Mouse (Mus musculus): ENCODE results near the gene Bcl2l12.

Bcl2l12 gene

DNA sequence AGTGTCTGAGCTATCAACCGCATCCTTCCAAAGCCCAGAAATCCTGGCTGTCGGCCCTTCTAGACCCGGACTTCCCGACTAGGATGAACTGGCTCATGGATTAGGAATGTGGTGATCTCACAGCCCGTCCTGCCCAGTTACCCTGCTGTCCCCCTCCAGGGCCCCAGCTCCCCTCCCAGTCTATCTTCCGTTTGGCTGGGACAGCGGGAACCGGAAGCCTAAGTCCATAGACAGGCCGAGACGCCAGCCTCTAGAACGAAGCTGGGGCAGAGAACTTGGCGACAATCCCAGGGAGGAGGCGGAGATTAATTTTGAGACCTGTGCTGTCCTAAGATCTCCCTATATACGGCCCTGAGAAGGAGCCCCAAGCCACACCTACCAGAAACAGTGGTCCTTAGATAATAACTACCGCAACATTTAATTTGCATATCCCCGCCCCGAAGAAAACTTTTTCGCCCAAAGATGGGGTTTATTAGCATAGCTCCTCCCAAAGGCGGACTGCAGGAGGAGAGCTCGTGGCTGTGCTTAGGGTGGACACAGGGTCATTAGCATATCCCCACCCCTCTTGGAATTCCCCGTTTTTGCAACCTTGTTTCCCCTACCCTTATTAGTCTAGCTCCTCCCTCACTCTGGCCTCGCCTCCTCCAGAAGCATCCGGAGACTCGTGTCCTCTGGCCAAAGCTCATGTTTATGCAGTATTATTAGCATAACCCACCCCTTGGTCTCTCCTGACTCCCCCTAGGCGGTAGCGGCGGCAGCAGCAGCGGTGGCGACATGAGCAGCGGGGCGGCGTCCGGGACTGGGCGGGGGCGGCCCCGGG lies 18.9 kb upstream of the Bcl2l12 start, which contains the start of gene Rras:
Gene Rras (plus strand): TSS at position 720 of the 820 bp plus-strand sequence.
- peak; percentile 97 for DNase-seq

DNA sequence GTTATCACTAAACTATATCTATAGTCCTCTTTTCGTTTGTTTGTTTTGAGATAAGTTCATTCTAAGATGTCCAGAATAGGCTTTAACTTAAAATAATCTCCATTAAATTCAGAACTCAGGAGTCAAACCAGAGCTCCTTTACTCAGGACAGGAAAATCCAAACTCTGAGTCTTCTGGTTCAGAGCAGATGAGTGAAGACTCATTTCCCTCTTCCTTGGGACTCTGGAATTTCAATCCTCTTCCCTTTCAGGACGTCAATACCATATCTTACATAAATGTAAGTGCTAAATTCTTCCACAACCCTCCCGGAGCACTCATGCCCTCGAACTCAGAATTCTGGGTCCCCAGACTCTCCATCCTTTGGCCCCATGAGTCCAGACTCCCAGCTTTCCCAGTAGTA lies 18.2 kb upstream of the Bcl2l12 start:
- no peak for DNase-seq

DNA sequence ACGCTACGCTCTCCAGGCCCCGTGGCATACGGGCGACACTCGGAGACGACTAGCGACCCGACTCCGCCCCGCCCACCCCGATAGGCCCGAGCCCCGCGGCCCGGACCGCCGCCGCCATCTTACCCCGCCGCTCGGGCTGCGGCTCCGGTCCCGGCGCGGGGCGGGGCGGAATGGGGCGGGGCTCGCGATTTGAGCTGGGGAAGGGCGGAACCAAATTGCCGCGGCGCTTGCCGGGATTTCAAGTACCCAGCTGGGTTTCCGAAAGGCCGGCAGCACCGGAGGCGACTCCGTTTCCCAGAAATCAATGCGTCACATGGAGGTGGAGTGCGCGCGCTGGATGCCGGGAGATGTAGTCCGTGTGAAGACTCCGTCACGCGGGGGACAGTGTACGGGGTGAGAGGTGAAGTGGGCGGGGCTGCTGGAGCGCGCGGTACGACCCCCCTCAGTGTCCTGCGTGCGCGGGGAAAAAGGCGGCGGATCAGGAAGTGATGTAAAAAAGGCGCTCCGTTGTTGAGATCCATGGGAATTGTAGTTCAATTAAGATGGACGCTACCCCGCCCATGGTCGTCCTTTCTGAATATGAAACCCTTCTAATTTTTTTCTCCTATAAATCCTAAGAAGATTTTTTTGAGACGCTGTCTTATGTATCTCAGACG lies 17.6 kb upstream of the Bcl2l12 start, which contains the start of gene Scaf1:
Gene Scaf1 (minus strand): TSS at position 407 of the 656 bp plus-strand sequence.
- DNase-seq: peak; percentile 99

DNA sequence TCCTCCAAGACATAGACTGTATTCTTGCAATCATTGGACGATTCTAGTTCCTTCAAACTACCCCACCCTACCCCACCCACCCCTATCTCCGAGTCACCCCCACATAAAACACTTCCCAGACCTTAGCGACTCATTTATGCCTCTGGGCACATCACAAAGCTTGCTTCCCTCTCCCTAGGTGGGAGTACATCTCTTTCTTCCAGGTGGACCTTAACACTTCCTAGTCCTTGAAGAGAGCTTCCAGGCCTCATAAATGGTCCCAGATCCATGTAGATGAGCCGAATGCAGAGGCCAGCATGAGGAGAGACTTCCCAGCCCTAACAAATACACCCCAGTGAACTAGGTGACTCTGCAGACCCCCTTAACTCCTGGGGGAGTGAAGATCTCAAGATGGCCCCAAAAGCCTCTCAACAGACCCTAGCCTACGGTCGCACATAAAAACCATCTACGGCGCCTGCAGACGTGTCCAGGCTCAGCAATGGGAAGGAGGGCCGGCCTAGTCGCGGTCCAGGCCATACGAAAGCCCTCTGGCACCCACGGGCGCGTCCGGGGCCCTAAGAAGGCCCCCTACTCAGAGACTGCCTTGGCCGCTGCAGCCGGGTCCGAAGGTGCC lies 16.9 kb upstream of the Bcl2l12 start:
- DNase-seq: no peak

DNA sequence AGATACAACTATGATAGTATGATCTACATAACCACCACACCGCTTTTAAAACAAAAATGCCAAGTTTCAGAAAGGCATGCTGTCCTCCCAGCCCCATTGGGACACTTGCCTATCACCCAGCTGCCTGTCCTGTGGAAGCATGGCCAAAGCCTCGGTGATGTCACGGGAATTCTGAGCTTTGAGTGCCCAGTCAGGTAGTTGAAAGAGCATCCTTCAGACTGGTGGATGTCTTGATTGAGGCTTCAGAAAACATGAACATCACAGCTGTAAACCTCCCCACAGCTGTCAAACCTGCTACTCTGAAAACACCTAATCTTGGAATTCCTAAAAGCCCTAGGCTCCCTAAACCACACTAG lies 15.6 kb upstream of the Bcl2l12 start:
- no peak for DNase-seq

DNA sequence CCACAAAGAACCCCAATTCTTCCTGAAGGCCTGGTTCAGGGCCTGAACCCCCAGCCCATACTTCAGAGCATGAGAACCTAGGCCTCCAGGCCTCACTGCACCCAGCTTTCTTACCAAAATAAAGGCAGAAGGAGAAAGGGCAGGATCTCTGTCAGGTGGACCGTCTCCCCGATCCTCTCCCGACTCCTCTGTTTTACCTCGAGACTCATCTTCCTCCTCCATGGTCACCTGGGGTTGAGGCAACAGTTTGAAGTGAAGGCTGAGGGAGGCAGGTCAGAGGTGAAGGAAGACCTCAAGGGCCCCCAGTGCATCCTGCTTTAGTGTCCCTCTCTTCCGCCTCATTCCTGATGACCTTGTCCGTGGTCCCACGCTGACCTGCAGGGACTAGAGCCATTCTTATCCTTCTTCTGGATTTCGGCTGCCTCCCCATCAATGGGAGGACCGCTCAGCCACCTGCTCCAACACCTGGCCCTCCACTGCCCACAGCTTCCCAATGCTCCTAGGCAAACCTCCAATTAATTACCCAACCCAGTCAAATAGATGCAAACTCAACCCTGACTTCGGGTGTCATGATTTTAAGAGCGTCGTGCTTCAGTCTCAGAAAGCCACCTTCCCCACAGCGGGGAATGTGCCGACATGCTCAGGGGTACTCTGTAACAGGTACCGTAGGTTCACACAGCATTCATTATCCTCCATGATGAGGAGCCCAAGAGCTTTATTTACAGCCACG lies 15.0 kb upstream of the Bcl2l12 start:
- DNase-seq: no peak

DNA sequence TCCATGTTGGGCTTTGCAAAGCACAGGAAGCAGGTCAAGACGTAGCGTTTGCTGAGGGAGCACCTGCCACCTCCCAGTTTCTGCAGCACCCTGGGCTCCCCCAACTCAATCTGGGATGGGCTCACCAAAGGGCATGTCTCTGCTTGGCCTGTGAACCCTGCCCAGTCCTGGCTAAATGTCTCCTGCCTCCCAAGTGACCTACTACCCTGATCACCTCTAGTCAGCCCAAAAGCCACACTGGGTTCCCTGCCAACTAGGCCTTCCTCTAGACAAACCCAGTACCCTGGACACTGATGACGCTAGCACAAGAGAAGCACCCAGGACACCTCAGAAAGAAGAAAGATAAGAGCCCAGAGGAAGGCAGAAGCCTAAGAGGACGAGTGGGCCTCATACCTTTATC lies 14.3 kb upstream of the Bcl2l12 start:
- no peak for DNase-seq

DNA sequence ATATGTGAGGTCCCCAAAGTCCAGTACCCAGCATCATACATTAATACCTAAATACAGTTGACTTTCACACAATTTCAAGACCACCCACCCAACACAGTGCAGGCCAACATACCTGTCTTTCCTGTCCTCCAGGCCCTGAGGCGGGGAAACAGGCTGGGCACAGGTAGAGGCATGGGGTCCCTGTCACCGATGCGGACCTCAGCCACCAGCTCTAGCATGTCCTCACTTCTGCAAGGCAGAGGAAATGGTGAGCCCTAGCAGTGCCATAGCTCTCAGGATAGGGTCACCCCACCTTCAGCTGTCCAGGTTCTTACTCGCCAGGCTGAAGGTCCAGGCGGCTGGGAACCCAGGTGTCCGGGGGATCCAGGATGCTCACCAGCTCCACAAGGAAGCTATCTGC lies 13.5 kb upstream of the Bcl2l12 start:
- no peak for DNase-seq

DNA sequence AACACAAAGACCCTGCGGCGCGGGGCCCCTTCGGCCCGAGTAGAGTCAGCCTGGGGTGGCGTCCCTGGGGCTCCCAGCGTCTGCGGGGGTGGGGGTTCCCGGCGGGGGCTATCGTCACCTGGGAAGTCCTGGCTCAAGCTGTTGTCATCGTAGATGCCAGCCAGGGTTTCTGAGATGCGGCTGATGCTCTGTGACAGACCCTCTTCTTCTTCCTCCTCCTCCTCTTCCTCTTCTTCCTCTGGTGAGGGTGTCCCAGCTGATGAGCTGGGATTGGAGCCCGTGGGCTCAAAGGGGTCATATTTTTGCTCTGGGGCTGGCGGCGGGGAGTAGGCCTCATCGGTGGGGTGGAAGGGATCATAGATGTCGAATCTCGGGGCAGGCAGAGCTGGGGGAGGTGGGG lies 9.9 kb upstream of the Bcl2l12 start:
- no peak for DNase-seq

DNA sequence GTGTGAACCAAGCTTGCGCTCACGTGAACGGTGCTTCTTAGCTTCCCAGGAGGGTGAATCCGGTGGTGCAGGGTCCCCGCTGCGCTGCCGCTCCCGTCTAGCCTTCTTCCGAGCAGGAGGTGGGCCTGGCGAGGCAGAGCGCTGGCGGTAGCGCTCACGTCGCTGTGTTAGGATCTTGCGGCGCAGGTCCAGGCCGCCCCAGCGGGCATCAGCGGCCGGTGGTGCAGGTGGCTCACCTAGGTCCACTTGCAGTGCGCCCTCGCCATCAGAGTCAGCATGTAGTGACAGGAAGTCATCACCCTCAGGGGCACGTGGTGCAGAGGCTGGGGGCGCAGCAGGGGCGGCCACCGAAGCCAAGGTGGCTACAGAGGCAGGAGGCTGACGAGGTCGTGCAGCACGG lies 9.3 kb upstream of the Bcl2l12 start:
- no peak for DNase-seq

DNA sequence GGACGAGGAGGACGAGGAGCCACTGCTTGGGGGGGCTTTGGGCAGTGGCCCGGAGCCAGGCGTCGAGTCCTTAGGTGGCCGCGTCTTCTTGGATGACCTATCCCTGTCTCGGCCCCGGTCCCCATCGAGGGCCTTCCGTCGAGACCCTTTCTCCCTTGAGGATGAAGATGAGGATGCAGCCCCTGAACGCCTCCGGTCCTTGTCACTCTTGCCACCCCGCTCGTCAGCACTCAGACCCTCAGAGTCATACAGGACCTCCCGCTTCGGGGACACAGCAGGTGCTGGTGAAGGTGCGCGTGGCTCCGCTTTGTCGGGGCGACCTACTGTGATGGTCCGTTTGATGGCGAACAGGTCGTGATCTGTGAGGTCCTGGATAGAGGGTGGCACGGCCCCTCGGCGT lies 8.6 kb upstream of the Bcl2l12 start:
- no peak for DNase-seq

DNA sequence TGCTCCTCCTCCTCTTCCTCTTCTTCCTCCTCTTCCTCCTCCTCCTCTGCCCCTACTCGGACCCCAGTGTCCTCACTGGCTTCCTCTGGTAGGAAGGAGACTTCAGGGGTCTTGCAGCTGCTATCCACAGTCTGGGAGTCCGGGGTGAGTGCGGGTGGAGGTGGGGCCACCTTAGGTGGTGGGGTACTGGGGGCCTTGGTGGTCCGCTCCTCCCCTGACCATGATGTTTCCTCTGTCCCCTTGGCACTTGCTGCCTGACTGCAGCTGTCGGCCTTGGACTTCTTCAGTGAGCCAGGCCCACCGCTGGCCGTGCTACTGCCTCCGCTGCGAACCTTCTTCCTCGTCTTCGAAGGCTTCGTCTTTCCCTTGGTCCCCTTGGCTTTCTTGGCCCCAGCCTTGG lies 8.0 kb upstream of the Bcl2l12 start:
- no peak for DNase-seq

DNA sequence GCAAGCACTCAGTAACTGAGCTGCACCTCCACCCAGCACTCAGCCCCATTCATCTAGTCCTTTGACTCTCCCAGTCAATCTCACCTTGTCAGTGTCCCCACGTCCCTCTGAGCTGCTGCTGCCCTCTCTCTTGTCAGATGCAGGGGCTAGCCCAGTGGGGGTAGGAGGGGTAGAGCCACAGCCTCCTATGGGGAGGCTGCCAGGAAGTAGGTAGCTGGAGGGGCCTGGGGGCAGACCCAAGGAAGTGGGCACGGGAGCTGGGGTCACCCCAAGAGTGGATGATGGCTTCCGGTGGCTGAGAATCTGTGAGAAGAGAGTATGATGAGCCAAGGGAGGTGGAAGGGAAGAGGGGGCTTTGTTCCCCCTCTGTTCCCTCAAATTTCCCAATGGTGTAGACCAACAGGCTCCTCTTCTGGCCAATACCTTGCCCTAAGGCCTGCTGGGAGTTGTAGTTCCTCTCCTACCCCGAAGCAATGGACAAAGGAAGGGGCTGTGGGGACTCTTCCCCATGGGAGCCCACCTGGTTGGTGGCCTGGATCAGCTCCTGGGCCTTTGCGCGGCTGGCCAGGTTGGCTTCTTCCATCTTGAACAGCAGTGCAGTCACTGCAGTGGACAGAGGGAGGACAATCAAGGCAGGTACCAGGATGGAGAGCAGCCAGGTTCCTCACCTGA lies 6.9 kb upstream of the Bcl2l12 start:
- no peak for DNase-seq

DNA sequence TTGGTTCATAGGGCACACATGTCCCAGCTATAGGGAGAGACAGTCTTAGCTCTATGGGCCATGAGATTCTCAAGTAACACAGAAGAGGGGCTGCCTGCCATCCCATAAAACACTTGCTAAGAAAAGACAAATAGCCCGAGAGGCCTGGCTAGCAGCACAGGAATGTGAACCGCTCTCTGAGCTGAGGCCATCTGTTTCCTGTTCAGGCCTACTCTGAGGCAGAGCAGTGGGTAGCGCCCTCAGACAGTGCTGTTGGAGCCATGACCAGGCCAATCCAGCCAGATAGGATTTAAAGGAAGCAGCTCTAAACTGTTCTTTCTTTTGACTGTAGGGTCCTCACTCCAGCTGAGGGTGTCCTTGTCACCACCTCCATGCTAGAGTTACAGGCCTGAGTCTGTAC lies 6.0 kb upstream of the Bcl2l12 start:
- peak; percentile 28 for DNase-seq

DNA sequence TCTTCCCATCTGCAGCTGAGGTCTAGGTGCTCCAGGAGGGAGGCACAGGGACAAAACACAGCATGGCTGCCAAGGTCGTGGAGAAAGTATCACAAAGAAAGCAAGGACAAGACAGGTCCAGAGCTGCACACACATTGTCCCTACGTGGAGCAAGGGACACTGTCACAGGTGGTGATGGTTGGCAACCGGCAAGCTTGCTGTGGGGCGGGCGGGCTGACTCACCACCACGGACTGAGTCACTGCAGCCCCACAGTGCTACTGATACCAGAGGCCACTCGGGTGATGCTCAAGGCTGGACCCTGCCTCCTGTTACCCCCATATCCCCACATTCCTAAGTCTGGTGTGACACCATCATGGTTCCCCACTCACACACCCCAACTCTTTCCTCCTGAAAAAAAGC lies 3.9 kb upstream of the Bcl2l12 start:
- DNase-seq: no peak

DNA sequence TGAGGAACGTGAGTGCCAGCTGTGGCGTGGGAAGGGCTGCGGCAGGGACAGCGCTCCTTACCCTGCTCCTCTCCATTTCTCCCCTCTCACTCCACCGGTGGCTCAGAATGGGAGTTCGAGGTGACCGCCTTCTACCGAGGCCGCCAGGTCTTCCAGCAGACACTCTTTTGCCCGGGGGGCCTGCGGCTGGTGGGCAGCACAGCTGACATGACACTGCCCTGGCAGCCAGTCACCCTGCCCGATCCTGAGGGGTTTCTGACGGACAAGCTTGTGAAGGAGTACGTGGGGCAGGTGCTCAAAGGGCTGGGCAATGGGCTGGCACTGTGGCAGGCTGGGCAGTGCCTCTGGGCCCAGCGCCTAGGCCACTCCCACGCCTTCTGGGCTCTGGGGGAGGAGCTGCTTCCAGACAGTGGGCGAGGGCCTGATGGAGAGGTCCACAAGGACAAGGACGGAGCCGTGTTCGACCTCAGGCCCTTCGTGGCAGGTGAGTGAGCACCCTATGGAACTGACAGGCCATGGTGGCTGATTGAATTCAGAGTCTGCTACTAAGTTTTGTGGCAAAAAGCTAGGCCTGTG lies 2.1 kb upstream of the Bcl2l12 start:
- DNase-seq: no peak

DNA sequence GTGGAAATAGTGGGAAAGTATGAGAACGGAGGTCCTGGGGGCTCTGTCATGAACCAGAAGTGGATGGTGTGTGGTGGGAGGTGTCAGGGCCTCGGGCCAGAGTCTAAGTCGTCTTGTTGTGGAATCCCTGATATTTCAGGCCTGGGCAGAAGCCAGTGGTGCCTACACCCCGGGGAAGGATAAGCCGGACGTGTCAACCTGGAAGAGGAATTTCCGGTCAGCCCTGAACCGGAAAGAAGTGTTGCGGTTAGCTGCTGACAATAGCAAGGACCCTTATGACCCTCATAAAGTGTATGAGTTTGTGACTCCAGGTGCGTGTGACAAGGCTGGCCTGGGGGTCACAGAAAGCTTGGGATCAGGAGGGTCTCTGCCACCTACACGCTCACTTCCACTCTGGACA lies 1.2 kb upstream of the Bcl2l12 start:
- DNase-seq: no peak

DNA sequence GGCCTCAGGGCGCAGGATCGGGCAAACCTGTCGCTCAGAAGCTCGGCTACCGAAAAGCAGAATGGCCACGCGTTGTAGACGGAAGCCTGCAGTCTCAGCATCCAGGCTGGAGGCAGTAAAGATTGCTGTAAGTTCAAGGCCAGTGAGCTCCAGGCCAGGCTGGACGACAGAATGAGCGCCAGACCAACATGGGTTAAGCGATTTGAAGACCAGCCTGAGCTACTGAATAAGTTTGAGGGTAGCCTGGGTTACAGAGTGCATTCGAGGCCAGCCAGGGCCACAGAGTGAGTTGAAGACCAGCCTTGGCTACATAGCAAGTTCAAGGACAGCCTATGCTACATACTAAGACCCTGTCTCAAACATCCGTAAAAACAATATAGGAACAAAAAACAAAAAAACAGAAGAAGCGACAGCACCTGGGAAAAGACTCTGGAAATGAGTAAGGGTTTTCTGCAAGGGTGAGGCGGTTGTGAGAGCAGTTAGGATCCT lies 528 bp downstream of the Bcl2l12 start:
- DNase-seq: no peak

DNA sequence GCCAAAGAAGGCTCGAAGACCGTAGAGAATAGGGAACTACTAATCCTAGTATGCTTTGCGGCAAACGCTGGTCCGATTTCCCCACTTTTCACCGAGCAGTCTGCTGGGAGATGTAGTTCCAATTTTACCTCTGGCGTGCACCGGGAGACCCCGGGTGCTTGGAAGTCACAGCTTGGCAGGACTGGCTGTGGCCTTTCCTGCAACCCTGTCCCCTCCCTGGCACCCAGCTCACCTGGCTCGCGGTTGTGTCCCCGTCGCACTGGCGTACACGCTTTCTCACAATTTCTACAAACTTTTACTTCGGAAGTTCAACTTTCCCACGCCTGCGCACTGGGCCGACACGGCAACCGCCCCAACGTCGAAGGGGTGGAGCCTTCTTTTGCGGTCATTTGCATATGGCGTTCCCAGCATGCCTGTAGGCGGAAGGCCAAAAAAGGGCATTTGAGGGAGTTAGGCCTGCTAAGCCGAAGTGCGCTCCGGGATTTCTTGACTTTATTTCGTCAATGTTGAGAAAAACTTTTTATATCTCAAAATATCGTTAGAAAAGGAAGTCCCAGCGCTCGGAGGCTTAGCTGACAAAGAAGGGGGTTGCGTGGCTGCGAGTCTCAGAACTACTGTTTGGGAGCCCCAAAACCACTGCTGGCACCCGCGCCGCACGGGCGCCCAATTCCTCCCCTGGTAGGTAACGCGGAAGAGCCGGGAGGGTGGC lies 1.1 kb downstream of the Bcl2l12 start, which contains the start of gene Irf3:
Gene Irf3 (plus strand): TSS at position 418 of the 709 bp plus-strand sequence.
- DNase-seq: peak; percentile 98

DNA sequence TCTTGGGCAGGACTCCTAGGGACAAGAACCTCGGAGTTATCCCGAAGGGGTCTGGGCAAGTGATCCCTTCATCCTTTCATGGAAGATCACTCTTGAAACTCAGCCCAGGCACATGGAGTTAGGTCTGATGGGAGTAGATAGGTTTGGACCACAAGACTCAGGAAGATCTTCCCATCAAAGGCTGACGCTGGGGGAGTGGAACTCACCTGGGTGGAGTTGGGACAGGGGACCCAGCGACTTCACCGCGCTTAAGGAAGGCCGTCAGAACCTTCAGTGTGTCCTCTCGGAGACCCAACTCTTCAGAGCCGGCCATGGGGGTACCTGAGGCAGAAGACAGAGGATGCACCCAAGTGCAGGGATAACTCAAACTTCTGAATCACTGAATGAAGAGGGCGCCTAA lies 1.8 kb downstream of the Bcl2l12 start:
- no peak for DNase-seq
